7 mouse cellular contexts compared by ENCODE assay signal in genomic region chr7:70356691-70357515, GRCm38 (mm10). TPM values are rescaled to one million over a fixed set of nuclear protein-coding genes. Genes with fewer than 3 reads are reported as not detected.
DNase-seq lines count a peak whose midpoint lies in the region; ATAC-seq and TF ChIP-seq lines count a peak whose summit lies in the region.

No protein-coding gene starts in this region.

- WGBS in forebrain, postnatal 0 days = 41% methylated on average over 3 of the region's 3 CpGs
- WGBS in limb, embryonic 15.5 days = 53% methylated on average over 3 of the region's 3 CpGs
- WGBS in stomach, embryonic 16.5 days = 25% methylated on average over 3 of the region's 3 CpGs

- peak overlapping the region; percentile 87 for H3K4me2 ChIP-seq in forebrain, postnatal 0 days (ENCODE audit: low read depth)
- peak overlapping the region; percentile 82 for H3K4me2 ChIP-seq in limb, embryonic 15.5 days
- H3K4me2 ChIP-seq in stomach, embryonic 16.5 days (ENCODE audit: low read depth, low read length) = peak overlapping the region; percentile 84

- H3K27me3 ChIP-seq in forebrain, postnatal 0 days (ENCODE audit: insufficient read depth, low read length) = peaks cover 27% of the 10 kb centered on the region
- H3K27me3 ChIP-seq in limb, embryonic 15.5 days = peaks cover 3% of the 10 kb centered on the region; the same call in 1 of the 2 replicates
- H3K27me3 ChIP-seq in stomach, embryonic 16.5 days (ENCODE audit: control insufficient read depth, insufficient read depth, low read length) = no peaks in the 10 kb centered on the region

- ATAC-seq in forebrain, postnatal 0 days = no peak
- ATAC-seq in limb, embryonic 15.5 days (ENCODE audit: insufficient number of reproducible peaks, low FRiP score, low TSS enrichment, low read depth) = no peak
- ATAC-seq in stomach, embryonic 16.5 days (ENCODE audit: insufficient read depth, low FRiP score) = no peak
- no peak for ATAC-seq in CD4-positive, CD25-positive, alpha-beta regulatory T cell, adult 4 months

- peak overlapping the region; percentile 91 for H3K27ac ChIP-seq in forebrain, postnatal 0 days (ENCODE audit: low read depth, low read length)
- H3K27ac ChIP-seq in limb, embryonic 15.5 days = peak overlapping the region; percentile 47; the same call in 1 of the 2 replicates
- H3K27ac ChIP-seq in stomach, embryonic 16.5 days (ENCODE audit: low read length) = peak overlapping the region; percentile 99

- peak overlapping the region; percentile 69 for H3K9ac ChIP-seq in forebrain, postnatal 0 days
- no peak overlapping the region for H3K9ac ChIP-seq in limb, embryonic 15.5 days
- peak overlapping the region; percentile 98 for H3K9ac ChIP-seq in stomach, embryonic 16.5 days (ENCODE audit: low read length)

- no peaks in the 10 kb centered on the region for H3K9me3 ChIP-seq in forebrain, postnatal 0 days (ENCODE audit: low read length)
- H3K9me3 ChIP-seq in limb, embryonic 15.5 days = no peaks in the 10 kb centered on the region
- no peaks in the 10 kb centered on the region for H3K9me3 ChIP-seq in stomach, embryonic 16.5 days (replicated peaks; ENCODE audit: control insufficient read depth, low read length)

- H3K4me1 ChIP-seq in forebrain, postnatal 0 days (ENCODE audit: insufficient read depth) = no peaks in the 10 kb centered on the region
- H3K4me1 ChIP-seq in limb, embryonic 15.5 days = peaks cover 27% of the 10 kb centered on the region
- peaks cover 7% of the 10 kb centered on the region; the same call in 1 of the 2 replicates for H3K4me1 ChIP-seq in stomach, embryonic 16.5 days (ENCODE audit: control insufficient read depth, insufficient read depth, low read length)

- peak; percentile 7 for DNase-seq in retina, embryonic 14.5 days (ENCODE audit: low spot score)
- no peak for DNase-seq in retina, postnatal 1 day
- DNase-seq in forebrain, postnatal 0 days = no peak
- no peak for DNase-seq in right cerebral cortex, adult 18-20 months

- no peaks in the 10 kb centered on the region for H3K36me3 ChIP-seq in forebrain, postnatal 0 days (ENCODE audit: insufficient read depth)
- H3K36me3 ChIP-seq in limb, embryonic 15.5 days = no peaks in the 10 kb centered on the region
- no peaks in the 10 kb centered on the region for H3K36me3 ChIP-seq in stomach, embryonic 16.5 days (ENCODE audit: control insufficient read depth, insufficient read depth, low read length)

- H3K4me3 ChIP-seq in forebrain, postnatal 0 days (ENCODE audit: low read depth, low read length) = peak overlapping the region; percentile 70
- H3K4me3 ChIP-seq in limb, embryonic 15.5 days = peak overlapping the region; percentile 73
- peak overlapping the region; percentile 81 for H3K4me3 ChIP-seq in stomach, embryonic 16.5 days (replicated peaks; ENCODE audit: low read length)

- TF ChIP-seq CTCF in forebrain, postnatal 0 days (IDR thresholded peaks at IDR 0.05; ENCODE audit: low read depth) = no peak

RNA-seq across cellular contexts. Expression of gene Nr2f2, which starts 9.6 kb away (rescaled TPM):
- 23.7 and 49.9 TPM in 2 replicates for total RNA-seq in forebrain, postnatal 0 days (2014; rRNA removed)
- polyA plus RNA-seq in forebrain, postnatal 0 days (2015; fragmentation: Nextera tagmentation; extraction: Ambion mirVana) = 46.4 and 92.8 TPM in 2 replicates
- 28.0 and 34.7 TPM in 2 replicates for polyA plus RNA-seq in limb, embryonic 15.5 days (2015; fragmentation: Nextera tagmentation; extraction: Ambion mirVana)
- 52.5 and 64.6 TPM in 2 replicates for polyA plus RNA-seq in stomach, embryonic 16.5 days (2015; fragmentation: Nextera tagmentation; extraction: Ambion mirVana)
- not detected for polyA plus RNA-seq in CD4-positive, CD25-positive, alpha-beta regulatory T cell, adult 4 months (2017; shearing (Covaris generic))

Comparison
In these comparisons a context has a peak if more than half of its experiments do, and no peak if none do; other contexts are left out.
1. H3K27ac ChIP-seq: peak in every context shown above with its lines; median percentile 99 in stomach, embryonic 16.5 days; 91 in forebrain, postnatal 0 days; 47 in limb, embryonic 15.5 days.
2. RNA of gene Nr2f2, which starts 9.6 kb away (polyA plus RNA-seq): 46.4 to 92.8 TPM in forebrain, postnatal 0 days, 52.5 to 64.6 TPM in stomach, embryonic 16.5 days and 28.0 to 34.7 TPM in limb, embryonic 15.5 days; not detected in CD4-positive, CD25-positive, alpha-beta regulatory T cell, adult 4 months; every median in the first group is over 10 times any median in the second.
3. Peak in every context shown above with its lines, with median percentiles within 50 percentile points of each other: H3K4me2 ChIP-seq and H3K4me3 ChIP-seq.